Mouse (Mus musculus) small intestine, adult 2 months (tissue): ENCODE data around the gene Nutm1. TPM values are rescaled to one million over a fixed set of nuclear protein-coding genes. Genes with fewer than 3 reads are reported as not detected.

Experiments used
- H3K27ac ChIP-seq: fragments of 200-500 bp; 2 replicates; pipeline ENCODE4 v1.5.1; 2012; ENCODE audit warnings: low read depth, low read length, control low read depth, inconsistent platforms; ENCODE audit not compliant: insufficient read depth
- H3K27me3 ChIP-seq: fragments of 200-500 bp; 2 replicates; pipeline ENCODE4 v1.6.1; 2012; ENCODE audit warnings: mild to moderate bottlenecking, moderate library complexity, low read length, inconsistent platforms; ENCODE audit not compliant: control insufficient read depth, insufficient read depth
- H3K36me3 ChIP-seq: fragments of 200-500 bp; 2 replicates; pipeline ENCODE4 v1.6.1; 2012; ENCODE audit warnings: mild to moderate bottlenecking, low read length, control low read depth, inconsistent platforms; ENCODE audit not compliant: control insufficient read depth, insufficient read depth
- H3K4me1 ChIP-seq: fragments of 200-500 bp; 2 replicates; pipeline ENCODE4 v1.6.1; 2012; ENCODE audit warnings: low read length, inconsistent platforms, mixed read lengths; ENCODE audit not compliant: control insufficient read depth, insufficient read depth, insufficient read length
- H3K4me3 ChIP-seq: fragments of 200-500 bp; 2 replicates; pipeline ENCODE4 v1.5.1; 2012; ENCODE audit warnings: low read depth, mild to moderate bottlenecking, control low read depth, inconsistent platforms, low read length, moderate library complexity
- CTCF ChIP-seq: fragments of 200-500 bp; IDR thresholded peaks from 2 replicates; pipeline ENCODE4 v1.5.1; 2012; ENCODE audit warnings: low read depth, mild to moderate bottlenecking, control low read depth, inconsistent platforms, low read length, moderate library complexity, mixed read lengths; ENCODE audit not compliant: insufficient replicate concordance, insufficient read length; ENCODE audit errors: extremely low read depth
- POLR2A ChIP-seq: fragments of 200-500 bp; IDR thresholded peaks from 2 replicates; pipeline ENCODE4 v1.6.1; 2012; ENCODE audit warnings: low read depth, mild to moderate bottlenecking, control low read depth, inconsistent platforms, low read length, moderate library complexity
- WGBS: fragments of 180-500 bp; shearing (Covaris S2); methylation state at CpG from one replicate; pipeline ENCODE4 v1.1.7; 2018; 5-methylcytosine and 5-hydroxymethylcytosine counted together
- polyA plus RNA-seq: library from polyadenylated mRNA; depleted of rRNA; stranded (reverse); fragments of >200 nt; gene quantifications from 2 replicates; pipeline ENCODE4 v1.2.3, GENCODE M21; 2012

Gene Nutm1
- polyA plus RNA-seq, 1 experiment = not detected

DNA sequence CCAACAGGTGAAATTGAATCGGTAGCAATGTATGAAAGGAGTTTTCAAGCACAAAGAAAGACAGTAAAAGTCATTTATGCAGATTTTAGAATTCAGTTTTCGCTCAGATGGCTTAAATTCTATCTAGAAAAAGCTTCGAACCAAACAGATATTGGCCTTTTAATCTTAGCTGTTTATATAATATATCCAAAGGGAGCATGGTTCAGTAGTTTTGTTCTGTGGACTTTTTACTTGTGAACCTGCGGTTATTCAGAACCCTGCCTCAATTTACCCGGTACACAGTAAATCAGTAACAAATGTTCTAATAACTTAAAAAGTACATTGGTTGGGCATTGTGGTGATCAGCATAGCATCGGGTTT is 25.9 kb upstream of the Nutm1 start:
- no peak overlapping the region; the same call in 1 of the 2 replicates for H3K27ac ChIP-seq
- TF ChIP-seq POLR2A = no peak
- TF ChIP-seq CTCF = no peak
- 18% methylated on average over 6 of the region's 6 CpGs for WGBS
- no peak overlapping the region for H3K4me3 ChIP-seq
- no peaks in the 10 kb centered on the region for H3K36me3 ChIP-seq
- peaks cover 4% of the 10 kb centered on the region for H3K4me1 ChIP-seq
- no peaks in the 10 kb centered on the region for H3K27me3 ChIP-seq

DNA sequence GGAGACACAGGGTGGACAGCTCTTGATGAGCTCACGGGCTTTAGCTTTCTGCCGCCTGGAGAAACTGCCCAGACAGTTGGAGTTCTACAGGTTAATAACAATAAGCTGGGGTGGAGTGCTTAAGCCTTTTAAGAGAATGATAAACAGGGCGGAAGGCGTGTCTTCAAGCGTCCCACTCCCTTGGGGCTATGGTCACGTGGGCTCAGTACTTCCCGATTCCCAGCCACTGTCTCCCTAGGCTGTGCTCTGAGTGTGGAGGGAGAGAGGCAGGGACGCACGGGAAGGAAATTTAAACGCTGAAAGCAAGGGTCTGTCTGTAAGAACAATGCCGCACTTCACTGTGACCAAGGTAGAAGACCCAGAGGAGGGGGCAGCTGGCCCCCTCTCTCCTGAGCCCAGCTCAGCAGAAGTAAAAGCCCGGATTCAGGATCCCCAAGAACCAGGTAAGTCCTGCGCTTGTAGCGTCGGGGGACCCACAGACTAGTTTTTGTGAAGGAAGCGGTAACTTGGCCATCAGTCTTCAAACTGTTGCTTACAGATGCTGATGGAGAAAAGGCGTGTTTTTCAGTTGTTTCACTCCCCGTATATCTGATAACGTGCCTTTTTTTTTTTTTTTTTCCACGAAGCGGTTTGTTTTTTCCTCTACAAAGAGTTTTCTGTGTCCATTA is 25.4 kb upstream of the Nutm1 start:
- Histone ChIP-seq H3K4me3 (peak overlapping the region; percentile 67), H3K27ac (peak overlapping the region; percentile 59), H3K36me3 (no peaks in the 10 kb centered on the region), H3K27me3 (no peaks in the 10 kb centered on the region), H3K4me1 (peaks cover 4% of the 10 kb centered on the region)
- 4% methylated on average over 21 of the region's 21 CpGs for WGBS
- TF ChIP-seq CTCF (no peak), POLR2A (peak; percentile 78)

DNA sequence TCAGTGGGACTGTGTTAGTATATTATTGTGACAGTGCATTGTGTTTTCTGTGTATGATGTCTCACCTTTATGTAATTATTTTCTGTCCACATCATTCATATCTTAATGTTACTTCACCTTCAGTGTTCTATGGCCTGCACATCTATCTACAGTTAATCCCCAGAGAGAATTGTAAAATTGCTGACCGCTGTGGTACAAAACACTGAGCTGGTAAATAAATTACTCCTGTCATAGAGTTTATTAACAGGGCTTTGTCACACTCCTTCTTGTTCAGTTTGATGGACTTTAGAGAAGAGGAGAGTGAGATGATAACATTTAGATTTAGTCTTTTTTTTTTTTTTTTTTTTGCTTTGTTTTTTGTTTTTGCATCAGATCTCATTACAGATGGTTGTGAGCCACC is 23.8 kb upstream of the Nutm1 start:
- Histone ChIP-seq H3K36me3 (no peaks in the 10 kb centered on the region), H3K27me3 (no peaks in the 10 kb centered on the region), H3K4me3 (no peak overlapping the region), H3K4me1 (peaks cover 3% of the 10 kb centered on the region), H3K27ac (no peak overlapping the region)
- 88% methylated on average over 1 of the region's 1 CpGs for WGBS
- TF ChIP-seq POLR2A (no peak), CTCF (no peak)

DNA sequence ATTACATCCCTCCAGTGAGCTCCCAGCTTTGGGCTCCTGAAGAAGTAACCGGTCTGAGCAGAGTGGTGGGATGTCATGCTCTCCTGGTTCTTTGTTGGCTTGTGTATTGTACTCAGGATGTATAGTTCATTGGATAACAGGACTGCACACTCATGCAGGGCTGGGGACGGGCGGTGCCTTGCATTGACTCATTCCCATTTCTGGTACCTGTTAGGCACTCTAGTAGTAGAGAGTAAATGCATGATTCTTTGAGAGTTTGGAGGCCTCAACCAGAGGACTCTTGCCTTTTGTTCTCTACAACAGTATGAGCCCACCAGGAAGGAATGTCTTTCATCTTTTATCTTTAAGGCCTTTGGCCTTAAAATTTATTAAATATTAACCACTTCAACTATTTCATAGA is 17.8 kb upstream of the Nutm1 start:
- Histone ChIP-seq H3K4me1 (peaks cover 7% of the 10 kb centered on the region; the same call in 1 of the 2 replicates), H3K27ac (no peak overlapping the region), H3K27me3 (no peaks in the 10 kb centered on the region), H3K36me3 (0 out of 2 replicates have a peak, but pooled peaks cover 2% of the 10 kb centered on the region), H3K4me3 (no peak overlapping the region)
- no peak for TF ChIP-seq POLR2A
- 55% methylated on average over 3 of the region's 3 CpGs for whole genome bisulfite sequencing

DNA sequence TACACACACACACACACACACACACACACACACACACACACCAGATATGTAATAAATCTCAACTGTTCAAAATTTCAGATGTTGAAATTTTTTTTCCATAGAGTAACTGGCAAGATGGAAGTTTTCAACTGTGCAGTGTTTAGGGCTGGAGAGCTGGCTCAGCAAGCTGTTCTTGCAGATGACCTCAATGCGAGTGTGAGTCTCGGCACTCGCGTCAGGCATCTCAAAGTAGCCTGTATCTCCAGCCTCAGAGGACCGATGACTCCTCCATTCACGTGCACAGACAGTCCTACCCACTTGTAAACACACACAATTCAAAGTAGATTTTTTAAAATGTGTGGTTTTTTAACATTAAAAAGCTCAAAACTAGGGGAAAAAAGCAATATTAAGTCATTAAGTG is 14.4 kb upstream of the Nutm1 start:
- WGBS = 83% methylated on average over 6 of the region's 6 CpGs
- Histone ChIP-seq H3K4me3 (no peak overlapping the region), H3K4me1 (peaks cover 11% of the 10 kb centered on the region; the same call in 1 of the 2 replicates), H3K27ac (no peak overlapping the region), H3K27me3 (no peaks in the 10 kb centered on the region), H3K36me3 (peaks cover 2% of the 10 kb centered on the region; the same call in 1 of the 2 replicates)
- TF ChIP-seq POLR2A (no peak), CTCF (no peak)

DNA sequence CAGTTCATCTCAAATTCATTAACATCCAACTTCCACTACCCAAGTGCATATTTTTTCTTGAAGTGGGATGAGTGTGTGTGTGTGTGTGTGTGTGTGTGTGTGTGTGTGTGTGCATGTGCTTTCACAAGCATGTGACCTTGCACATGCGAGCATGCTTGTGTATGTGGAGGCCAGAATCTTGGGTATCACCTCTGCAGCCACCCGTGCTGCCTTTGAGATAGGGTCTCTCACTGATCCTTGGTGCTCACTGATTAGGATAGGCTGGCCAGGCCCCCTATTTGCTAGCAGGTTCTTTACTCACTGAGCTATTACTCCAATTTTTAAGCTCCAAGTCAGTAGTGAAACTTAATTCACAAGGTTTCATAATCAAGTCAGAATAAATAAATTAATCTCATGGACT is 13.8 kb upstream of the Nutm1 start:
- no peak for TF ChIP-seq CTCF
- no peak for TF ChIP-seq POLR2A
- WGBS = 92% methylated on average over 2 of the region's 2 CpGs
- H3K27me3 ChIP-seq = no peaks in the 10 kb centered on the region
- peaks cover 2% of the 10 kb centered on the region; the same call in 1 of the 2 replicates for H3K36me3 ChIP-seq
- peaks cover 11% of the 10 kb centered on the region; the same call in 1 of the 2 replicates for H3K4me1 ChIP-seq
- H3K4me3 ChIP-seq = no peak overlapping the region
- H3K27ac ChIP-seq = no peak overlapping the region

DNA sequence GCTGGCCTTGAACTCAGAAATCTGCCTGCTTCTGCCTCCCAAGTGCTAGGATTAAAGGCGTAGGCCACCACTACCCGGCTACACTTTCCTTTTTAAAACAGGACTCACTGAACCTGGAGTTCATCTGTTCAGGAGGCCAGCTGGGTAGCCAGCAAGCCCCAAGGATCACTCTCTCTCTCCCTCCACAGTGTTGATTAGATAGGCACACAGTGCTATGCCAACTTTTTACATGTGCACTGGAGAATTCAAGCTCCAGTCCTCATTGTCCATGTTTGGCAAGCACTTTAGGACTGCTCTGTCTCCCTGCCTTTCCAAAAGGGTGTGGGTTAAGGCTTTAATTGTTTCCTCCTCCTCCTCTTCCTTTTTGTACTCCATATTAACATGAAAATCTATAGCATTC is 10.9 kb upstream of the Nutm1 start:
- Histone ChIP-seq H3K27ac (no peak overlapping the region), H3K36me3 (peaks cover 2% of the 10 kb centered on the region; the same call in 1 of the 2 replicates), H3K27me3 (no peaks in the 10 kb centered on the region), H3K4me3 (no peak overlapping the region), H3K4me1 (peaks cover 8% of the 10 kb centered on the region; the same call in 1 of the 2 replicates)
- 64% methylated on average over 2 of the region's 2 CpGs for WGBS
- no peak for TF ChIP-seq CTCF
- TF ChIP-seq POLR2A = no peak
